Comparison of ENCODE assay signal across 22 mouse cellular contexts in genomic region chr3:89965972-89966371, GRCm38 (mm10). TPM values are rescaled to one million over a fixed set of nuclear protein-coding genes. Genes with fewer than 3 reads are reported as not detected.
DNase-seq lines count a peak whose midpoint lies in the region; ATAC-seq and TF ChIP-seq lines count a peak whose summit lies in the region.
"Had no signal": no experiment of that assay in that cellular context is flagged by ENCODE, and none has a peak within 500 bp of the region (broad histone marks: within the 10 kb centered on the region; RNA-seq: fewer than 3 reads in every experiment).

No protein-coding gene starts in this region.

- H3K27me3 ChIP-seq in midbrain, embryonic 11.5 days (ENCODE audit: control insufficient read depth, insufficient read depth, low read length), result no peaks in the 10 kb centered on the region
- H3K27me3 ChIP-seq in midbrain, postnatal 0 days (ENCODE audit: insufficient read depth, low read length), result no peaks in the 10 kb centered on the region
- no peaks in the 10 kb centered on the region for H3K27me3 ChIP-seq in CH12.LX (replicated peaks)
- H3K27me3 ChIP-seq: embryonic facial prominence, embryonic 13.5 days; embryonic facial prominence, embryonic 15.5 days; forebrain, embryonic 13.5 days; forebrain, embryonic 15.5 days; Patski had no signal

- TF ChIP-seq EP300 in CH12.LX (IDR thresholded peaks at IDR 0.05; ENCODE audit: low read length), result no peak

- no peak overlapping the region for H3K27ac ChIP-seq in midbrain, embryonic 11.5 days (ENCODE audit: low read depth, low read length)
- no peak overlapping the region for H3K27ac ChIP-seq in midbrain, postnatal 0 days (ENCODE audit: low read depth, low read length)
- H3K27ac ChIP-seq in CH12.LX (ENCODE audit: insufficient read depth, low read depth), result no peak overlapping the region
- no peak overlapping the region for H3K27ac ChIP-seq in embryonic fibroblast, embryonic 13.5 days (ENCODE audit: insufficient read depth, low read length)
- H3K27ac ChIP-seq: embryonic facial prominence, embryonic 13.5 days; embryonic facial prominence, embryonic 15.5 days; forebrain, embryonic 13.5 days; forebrain, embryonic 15.5 days had no signal

- no peak overlapping the region for H3K9ac ChIP-seq in midbrain, embryonic 11.5 days (ENCODE audit: low read length)
- H3K9ac ChIP-seq in midbrain, postnatal 0 days (replicated peaks; ENCODE audit: low read length, poor library complexity, severe bottlenecking), result no peak overlapping the region
- no peak overlapping the region for H3K9ac ChIP-seq in CH12.LX (ENCODE audit: insufficient read depth, low read depth)
- H3K9ac ChIP-seq: embryonic facial prominence, embryonic 13.5 days; embryonic facial prominence, embryonic 15.5 days; forebrain, embryonic 13.5 days; forebrain, embryonic 15.5 days; forebrain, postnatal 0 days had no signal

- no peak overlapping the region for H3K4me3 ChIP-seq in midbrain, embryonic 11.5 days (ENCODE audit: low read depth, low read length)
- no peak overlapping the region for H3K4me3 ChIP-seq in midbrain, postnatal 0 days (ENCODE audit: low read depth, low read length)
- H3K4me3 ChIP-seq in CH12.LX (replicated peaks in 1 of 3; ENCODE audit: low read depth in 2 of 3, low read length in 2 of 3, poor library complexity in 1 of 3), result no peak overlapping the region
- no peak overlapping the region for H3K4me3 ChIP-seq in embryonic fibroblast, embryonic 13.5 days (ENCODE audit: insufficient read depth, low read length)
- H3K4me3 ChIP-seq: embryonic facial prominence, embryonic 13.5 days; embryonic facial prominence, embryonic 15.5 days; forebrain, embryonic 13.5 days; forebrain, embryonic 15.5 days had no signal

- no peaks in the 10 kb centered on the region for H3K36me3 ChIP-seq in midbrain, embryonic 11.5 days (ENCODE audit: control insufficient read depth, insufficient read depth, low read length)
- H3K36me3 ChIP-seq in midbrain, postnatal 0 days (ENCODE audit: insufficient read depth, low read length), result no peaks in the 10 kb centered on the region
- peaks cover 0 to 17% of the 10 kb centered on the region in 2 experiments for H3K36me3 ChIP-seq in CH12.LX (replicated peaks in 1 of 2; ENCODE audit: control insufficient read depth in 1 of 2, insufficient read depth in 1 of 2, low read length in 1 of 2)
- H3K36me3 ChIP-seq: embryonic facial prominence, embryonic 13.5 days; embryonic facial prominence, embryonic 15.5 days; forebrain, embryonic 15.5 days; G1E had no signal

- no peaks in the 10 kb centered on the region for H3K9me3 ChIP-seq in midbrain, embryonic 11.5 days (ENCODE audit: control insufficient read depth, low read length)
- no peaks in the 10 kb centered on the region for H3K9me3 ChIP-seq in midbrain, postnatal 0 days (ENCODE audit: low read length)
- no peaks in the 10 kb centered on the region for H3K9me3 ChIP-seq in CH12.LX (replicated peaks; ENCODE audit: low read length)
- H3K9me3 ChIP-seq: embryonic facial prominence, embryonic 13.5 days; embryonic facial prominence, embryonic 15.5 days; forebrain, embryonic 13.5 days; forebrain, embryonic 15.5 days; G1E had no signal

- in situ Hi-C loops in CH12.LX (cut with MboI; ENCODE audit: low pct_ligation_motif_present, low pct_unique_long_range_greater_than_20kb, low sequenced_read_pairs), result loop anchor here (10.0 to 25.0 kb wide), 2 partner anchors 109 to 179 kb away; partner anchors contain the start of gene Tpm3

- H3K4me1 ChIP-seq in midbrain, embryonic 11.5 days (ENCODE audit: control insufficient read depth, insufficient read depth, low read length), result peaks cover 26% of the 10 kb centered on the region
- peaks cover 22% of the 10 kb centered on the region; the same call in 1 of the 2 replicates for H3K4me1 ChIP-seq in midbrain, postnatal 0 days (ENCODE audit: insufficient read depth, low read length)
- peaks cover 9 to 41% of the 10 kb centered on the region in 2 experiments; a peak in 3 of 4 replicates for H3K4me1 ChIP-seq in CH12.LX (ENCODE audit: control insufficient read depth in 1 of 2, insufficient read depth in 2 of 2)
- H3K4me1 ChIP-seq in embryonic fibroblast, embryonic 13.5 days (ENCODE audit: control insufficient read depth, insufficient read depth, low read length), result peaks cover 3% of the 10 kb centered on the region; the same call in 1 of the 2 replicates

- 0 out of 2 replicates have a peak, but pooled peaks have one; percentile 13 for TF ChIP-seq POLR2A in CH12.LX (IDR thresholded peaks at IDR 0.05; ENCODE audit: low read depth, low read length)
- peak; percentile 7; the same call in 1 of the 2 replicates for TF ChIP-seq POLR2A in embryonic fibroblast, embryonic 13.5 days (IDR thresholded peaks at IDR 0.05; ENCODE audit: low read depth, low read length)

- H3K4me2 ChIP-seq in midbrain, embryonic 11.5 days, result no peak overlapping the region
- no peak overlapping the region for H3K4me2 ChIP-seq in midbrain, postnatal 0 days (ENCODE audit: low read depth, low read length, poor library complexity, severe bottlenecking)
- H3K4me2 ChIP-seq in CH12.LX (ENCODE audit: insufficient read depth, low read depth, poor library complexity, severe bottlenecking), result no peak overlapping the region
- H3K4me2 ChIP-seq: embryonic facial prominence, embryonic 13.5 days; embryonic facial prominence, embryonic 15.5 days; forebrain, embryonic 13.5 days; forebrain, embryonic 15.5 days had no signal

- 90% methylated on average over 5 of the region's 5 CpGs for WGBS in midbrain, embryonic 11.5 days
- WGBS in midbrain, postnatal 0 days, result 86% methylated on average over 5 of the region's 5 CpGs

- dilution Hi-C loops in CH12.LX (cut with MboI; ENCODE audit: extremely low pct_ligation_motif_present, extremely low pct_unique_long_range_greater_than_20kb, low sequenced_read_pairs), result no loop called here

- ATAC-seq in midbrain, embryonic 11.5 days (ENCODE audit: low FRiP score), result no peak
- no peak for ATAC-seq in midbrain, postnatal 0 days (ENCODE audit: low FRiP score)
- ATAC-seq: activated CD4-positive, CD25-positive, alpha-beta regulatory T cell, adult 4 months; forebrain, embryonic 13.5 days; forebrain, embryonic 15.5 days; forebrain, postnatal 0 days; Patski had no signal

- DNase-seq in midbrain, embryonic 11.5 days (ENCODE audit: low spot score, missing footprints), result peak; percentile 19
- DNase-seq in midbrain, postnatal 0 days (ENCODE audit: low spot score), result no peak
- no peak for DNase-seq in CH12.LX (ENCODE audit: extremely low read depth)
- no peak for DNase-seq in embryo, embryonic 10 days (ENCODE audit: low spot score)
- DNase-seq: adrenal gland, adult 8-10 months; adrenal gland, postnatal 14 days; adrenal gland, postnatal 36 days; cerebellum, adult 11-12 months; cerebellum, adult 2 months; cerebellum, adult 9-10 months; cerebellum, postnatal 10 days; cerebellum, postnatal 25 days; embryo, embryonic 11 days; forebrain, postnatal 0 days had no signal

- peaks cover 21% of the 10 kb centered on the region for H3K79me2 ChIP-seq in CH12.LX (replicated peaks; ENCODE audit: control insufficient read depth, extremely low read depth, insufficient read depth, poor library complexity, severe bottlenecking)

- TF ChIP-seq CTCF in midbrain, postnatal 0 days (IDR thresholded peaks at IDR 0.05), result no peak
- no peak for TF ChIP-seq CTCF in CH12.LX (conservative IDR thresholded peaks at IDR 0.05 in 1 of 2, IDR thresholded peaks at IDR 0.05 in 1 of 2; ENCODE audit: low read depth in 2 of 2, low read length in 2 of 2)
- TF ChIP-seq CTCF in embryonic fibroblast, embryonic 13.5 days (IDR thresholded peaks at IDR 0.05; ENCODE audit: borderline replicate concordance, insufficient read depth, low read length), result no peak

- no peak for TF ChIP-seq RAD21 in CH12.LX (IDR thresholded peaks at IDR 0.05; ENCODE audit: low read depth, low read length)

TF ChIP-seq in CH12.LX, 34 proteins besides CTCF, POLR2A, EP300 and RAD21 (continues in another document):
- TF ChIP-seq E2F4 (IDR thresholded peaks at IDR 0.05; ENCODE audit: insufficient replicate concordance, low read depth, low read length) (no peak), KAT2A (IDR thresholded peaks at IDR 0.05; ENCODE audit: insufficient replicate concordance, low read length) (no peak), SIN3A (IDR thresholded peaks at IDR 0.05; ENCODE audit: low read length) (no peak), POLR2AphosphoS2 (IDR thresholded peaks at IDR 0.05; ENCODE audit: low read depth, low read length) (no peak), BHLHE40 (IDR thresholded peaks at IDR 0.05; ENCODE audit: low read depth, low read length) (no peak), NELFE (IDR thresholded peaks at IDR 0.05; ENCODE audit: low read depth, low read length) (no peak), JUN (IDR thresholded peaks at IDR 0.05; ENCODE audit: insufficient read depth, low read depth, low read length) (no peak), MEF2A (IDR thresholded peaks at IDR 0.05; ENCODE audit: borderline replicate concordance, low read depth, low read length) (no peak)

RNA-seq across cellular contexts. Expression of gene Atp8b2, which starts 2.7 kb away (rescaled TPM):
- polyA plus RNA-seq in midbrain, embryonic 11.5 days (2014; fragmentation: Nextera tagmentation; extraction: Ambion mirVana), result 8.0 and 11.4 TPM in 2 replicates
- 68.9 and 95.4 TPM in 2 replicates for total RNA-seq in midbrain, postnatal 0 days (2014; rRNA removed)
- 7.9 and 9.0 TPM in 2 replicates for polyA plus RNA-seq in midbrain, postnatal 0 days (2015; fragmentation: Nextera tagmentation; extraction: Ambion mirVana)
- total RNA-seq in CH12.LX (2012; rRNA removed) (35.8 and 51.8 TPM in 2 replicates), CH12.LX (2014; rRNA removed) (33.2 and 34.2 TPM in 2 replicates)
- 31.3 and 44.4 TPM in 2 replicates for polyA plus RNA-seq in CH12.LX (2012; ENCODE audit: insufficient read length, low read depth)
- 109 and 120 TPM in 2 replicates for polyA plus RNA-seq in embryonic fibroblast, embryonic 13.5 days (2011; ENCODE audit: insufficient read length, low read depth, missing spikeins)

RNA-seq across cellular contexts. Expression of gene Hax1, which starts 32.6 kb away (rescaled TPM):
- 173 and 176 TPM in 2 replicates for polyA plus RNA-seq in midbrain, embryonic 11.5 days (2014; fragmentation: Nextera tagmentation; extraction: Ambion mirVana)
- 40.6 and 45.7 TPM in 2 replicates for total RNA-seq in midbrain, postnatal 0 days (2014; rRNA removed)
- polyA plus RNA-seq in midbrain, postnatal 0 days (2015; fragmentation: Nextera tagmentation; extraction: Ambion mirVana), result 71.8 and 77.4 TPM in 2 replicates
- total RNA-seq in CH12.LX (2012; rRNA removed) (268 and 353 TPM in 2 replicates), CH12.LX (2014; rRNA removed) (294 and 302 TPM in 2 replicates)
- polyA plus RNA-seq in CH12.LX (2012; ENCODE audit: insufficient read length, low read depth), result 304 and 319 TPM in 2 replicates
- 132 and 163 TPM in 2 replicates for polyA plus RNA-seq in embryonic fibroblast, embryonic 13.5 days (2011; ENCODE audit: insufficient read length, low read depth, missing spikeins)

RNA-seq across cellular contexts. Expression of gene Il6ra, which starts 53.0 kb away (rescaled TPM):
- polyA plus RNA-seq in midbrain, embryonic 11.5 days (2014; fragmentation: Nextera tagmentation; extraction: Ambion mirVana), result 0.36 and 0.45 TPM in 2 replicates
- total RNA-seq in midbrain, postnatal 0 days (2014; rRNA removed), result 0.99 and 2.0 TPM in 2 replicates
- polyA plus RNA-seq in midbrain, postnatal 0 days (2015; fragmentation: Nextera tagmentation; extraction: Ambion mirVana), result 1.1 and 1.8 TPM in 2 replicates
- 1.4 and 2.2 TPM in 2 replicates for total RNA-seq in CH12.LX (2012; rRNA removed)
- 1.4 and 1.6 TPM in 2 replicates for total RNA-seq in CH12.LX (2014; rRNA removed)
- 4.4 and 4.8 TPM in 2 replicates for polyA plus RNA-seq in CH12.LX (2012; ENCODE audit: insufficient read length, low read depth)
- polyA plus RNA-seq in embryonic fibroblast, embryonic 13.5 days (2011; ENCODE audit: insufficient read length, low read depth, missing spikeins), result 1.9 and 2.3 TPM in 2 replicates
- polyA plus RNA-seq: G1E had no signal
